Mouse (Mus musculus) spleen, postnatal 10 days (tissue): Measurements from ENCODE around the gene Utf1.

Source experiments
- DNase-seq, 2 experiments: peaks; one replicate each; pipeline ENCODE4 v3.0.0; 2021 to 2022; ENCODE audit warnings: low spot score in 2 of 2

Gene Utf1

DNA sequence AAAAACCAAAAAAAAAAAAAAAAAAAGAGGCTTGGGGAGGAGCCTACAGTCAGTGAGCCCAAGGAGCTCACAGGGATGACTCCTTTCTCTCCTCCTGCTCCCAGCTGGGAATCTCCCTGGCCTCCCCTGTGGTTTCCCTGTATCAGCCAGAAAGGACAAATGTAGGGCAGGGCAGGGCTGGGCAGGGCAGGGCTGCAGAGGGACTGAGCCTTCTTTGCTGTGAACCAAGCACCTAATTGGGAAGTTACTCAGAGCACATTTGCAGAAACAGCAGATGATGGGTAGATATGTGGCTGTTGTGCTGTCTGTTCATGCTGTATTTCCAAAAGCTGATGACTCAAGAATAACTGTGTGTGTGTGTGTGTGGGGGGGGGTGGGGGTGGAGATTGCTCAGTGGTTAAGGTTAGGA, 29.3 kb downstream of the Utf1 start:
- no peak for DNase-seq

DNA sequence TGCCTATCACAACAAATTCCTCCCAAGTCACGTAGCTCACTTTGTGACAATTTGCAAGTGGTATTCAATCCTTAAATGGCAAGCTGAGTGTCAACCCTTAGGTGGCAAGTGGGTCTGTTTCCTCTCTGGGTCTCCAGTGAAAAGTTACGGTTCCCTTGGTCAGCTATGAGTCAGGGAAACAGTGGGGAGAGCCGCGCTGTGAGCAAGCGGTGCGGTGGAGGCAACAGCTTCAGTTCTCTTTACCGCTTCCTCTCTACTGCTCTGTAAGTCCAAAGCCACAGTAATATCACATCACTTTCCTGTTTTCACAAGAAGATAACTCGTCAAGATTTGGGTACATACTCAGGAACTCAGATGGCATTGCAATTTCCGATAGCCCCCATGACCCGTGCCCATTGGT, 30.7 kb downstream of the Utf1 start:
- DNase-seq, result no peak

DNA sequence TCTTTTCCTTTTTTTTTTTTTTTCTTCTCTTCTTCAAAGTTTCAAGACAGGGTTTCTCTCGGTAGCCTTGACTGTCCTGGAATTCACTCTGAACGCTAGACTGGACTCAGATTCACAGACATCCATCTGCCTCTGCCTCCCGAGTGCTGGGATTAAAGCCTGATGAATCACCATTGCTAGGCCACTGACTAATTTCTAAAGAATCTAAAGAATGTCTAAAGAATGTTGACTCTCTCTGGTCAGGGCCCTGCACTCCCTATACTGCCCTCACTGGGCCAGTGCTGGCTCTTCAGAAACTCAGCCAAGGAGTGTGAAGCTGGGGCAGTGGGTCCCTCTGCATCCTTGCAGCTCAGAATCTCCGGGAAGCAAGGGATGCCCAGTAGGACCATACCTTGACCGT, 31.9 kb downstream of the Utf1 start:
- no peak for DNase-seq

DNA sequence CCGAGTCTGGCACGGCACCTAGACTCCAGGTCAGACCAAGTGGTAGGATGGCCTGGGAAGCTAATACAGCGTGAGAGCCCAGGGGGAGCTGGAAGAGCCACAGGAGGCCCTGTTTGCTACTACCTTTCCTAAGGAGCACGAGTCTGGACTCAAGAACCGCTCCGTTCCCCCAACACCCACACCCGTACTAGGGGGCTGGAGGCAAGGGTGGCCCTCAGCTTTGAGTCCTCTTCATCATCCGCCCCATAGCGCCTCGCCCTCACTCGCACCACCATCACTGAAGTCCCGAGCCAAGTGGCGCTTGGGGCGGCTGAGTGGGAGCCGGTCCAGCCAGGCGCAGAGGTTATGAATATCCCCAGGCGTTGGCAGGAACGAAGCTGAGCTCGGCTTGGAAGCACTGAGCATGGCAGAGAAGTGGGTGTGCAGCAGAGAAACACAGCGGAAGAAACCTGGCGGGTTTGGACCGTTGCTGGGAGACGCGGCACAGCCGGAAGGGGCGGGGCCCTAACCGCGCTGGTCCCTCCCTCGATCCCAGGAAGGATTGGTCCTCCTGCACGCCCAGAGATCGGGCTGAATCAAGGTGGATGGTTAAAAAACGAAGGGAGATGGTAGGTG, 34.8 kb downstream of the Utf1 start, which contains the start of gene 6430531B16Rik:
Gene 6430531B16Rik (minus strand): TSS at position 478 of the 615 bp plus-strand sequence.
- DNase-seq, result peak; percentile 36 to 67

DNA sequence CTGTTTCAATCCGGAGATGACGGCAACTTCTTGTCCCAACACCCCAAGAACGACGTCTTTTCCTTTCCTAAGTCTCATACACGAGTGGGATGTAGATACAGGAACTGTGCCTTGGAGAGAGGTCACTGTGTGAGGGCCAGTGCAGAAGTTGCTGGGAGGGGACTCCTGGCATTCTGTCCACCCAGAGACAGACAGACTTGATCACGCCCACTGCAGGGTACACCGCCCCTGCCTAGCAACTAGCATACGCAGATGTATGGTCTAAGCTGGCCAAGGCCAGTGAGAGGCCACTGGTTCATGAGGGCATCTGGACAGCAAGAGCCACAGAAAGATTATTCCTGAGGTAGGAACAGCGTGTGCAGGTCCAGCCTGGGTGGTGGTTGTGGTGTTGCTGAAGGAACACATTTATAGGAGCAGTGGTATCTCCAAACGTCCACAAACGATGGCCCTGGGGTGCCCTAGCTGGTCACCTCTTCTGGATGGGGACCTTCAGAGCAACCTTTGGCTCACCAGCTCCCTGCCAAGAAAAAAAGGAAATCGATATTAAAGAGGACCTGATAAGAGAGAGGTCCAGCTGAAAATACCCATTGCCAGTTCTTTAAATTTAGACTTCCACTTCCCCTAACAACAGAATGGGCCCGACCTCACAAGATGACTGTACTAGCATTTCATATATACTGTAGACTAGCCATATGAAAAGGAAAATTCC, 35.6 kb downstream of the Utf1 start:
- no peak for DNase-seq

DNA sequence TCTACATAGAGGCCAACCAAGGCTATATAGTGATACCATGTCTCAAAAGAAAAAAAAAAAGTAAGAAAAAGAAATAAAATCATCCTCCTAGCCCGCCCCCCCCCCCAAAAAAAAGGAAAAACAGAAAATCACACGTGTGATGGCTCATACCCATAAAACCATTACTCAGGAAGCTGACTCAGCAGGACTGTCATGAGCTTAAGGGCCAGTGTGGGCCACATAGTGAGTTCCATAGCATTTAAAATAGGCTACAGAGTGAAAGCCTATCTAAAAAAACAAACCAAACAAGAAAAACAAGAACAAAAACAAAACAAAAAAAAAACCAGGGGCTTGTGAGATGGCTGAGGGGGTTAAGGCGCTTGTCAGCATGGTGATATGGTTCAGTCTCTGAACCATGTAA, 37.2 kb downstream of the Utf1 start:
- no peak for DNase-seq

DNA sequence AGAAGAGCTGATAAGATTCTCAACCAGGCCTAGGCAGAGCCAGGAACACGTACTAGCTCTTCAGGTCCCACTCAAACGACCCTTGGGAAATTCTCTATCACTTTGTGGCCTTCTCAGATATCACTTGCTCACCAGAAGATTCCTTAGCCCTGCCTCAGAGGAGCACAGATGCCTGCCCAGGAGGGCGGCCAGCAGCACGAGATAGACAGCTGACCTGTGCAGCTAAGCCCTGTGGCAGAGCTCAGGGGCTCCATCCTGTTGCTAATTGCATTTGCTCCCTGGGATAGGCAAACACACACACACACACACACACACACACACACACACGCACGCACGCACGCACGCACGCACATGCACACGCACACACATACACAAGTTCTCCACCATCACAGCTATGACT, 38.5 kb downstream of the Utf1 start:
- DNase-seq, result no peak

DNA sequence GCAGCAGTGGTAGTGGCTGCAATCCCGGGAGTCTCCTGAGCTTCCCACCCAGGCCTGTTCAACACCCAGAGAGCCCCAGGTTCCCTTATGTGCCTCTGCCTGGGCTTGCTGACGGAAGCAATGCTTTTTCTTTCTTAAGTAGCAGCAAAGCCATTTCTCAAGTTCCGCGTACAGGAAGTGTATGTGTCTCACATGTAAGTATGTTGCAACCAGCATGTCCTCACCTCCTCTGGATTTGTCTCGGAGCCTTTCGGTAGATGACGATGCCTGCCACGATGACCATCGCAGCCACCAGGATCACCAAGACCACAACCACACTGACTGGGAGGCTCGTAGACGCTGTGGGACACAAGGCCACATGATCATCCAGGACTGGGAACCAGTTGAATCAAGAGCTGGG, 40.9 kb downstream of the Utf1 start:
- no peak for DNase-seq

DNA sequence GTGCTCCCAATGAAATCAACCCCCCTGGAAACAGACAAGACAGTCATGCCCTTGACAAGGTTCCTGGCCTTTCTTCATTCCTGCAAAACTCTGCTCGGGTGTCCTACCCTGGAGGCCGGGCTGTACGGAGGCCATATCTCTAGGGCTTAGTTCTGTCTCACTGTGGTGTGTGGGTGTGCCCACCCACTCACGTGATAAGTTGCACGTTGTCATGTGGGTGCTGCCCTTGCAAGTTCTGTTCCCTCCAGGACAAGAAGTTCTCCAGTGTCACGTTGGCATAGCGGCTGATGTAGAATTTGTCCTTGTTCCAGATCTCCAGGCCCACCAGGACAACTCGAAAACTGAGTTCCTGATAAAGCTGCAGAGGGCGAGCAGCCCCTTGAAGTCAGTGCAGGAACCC, 44.7 kb downstream of the Utf1 start:
- DNase-seq, result no peak

DNA sequence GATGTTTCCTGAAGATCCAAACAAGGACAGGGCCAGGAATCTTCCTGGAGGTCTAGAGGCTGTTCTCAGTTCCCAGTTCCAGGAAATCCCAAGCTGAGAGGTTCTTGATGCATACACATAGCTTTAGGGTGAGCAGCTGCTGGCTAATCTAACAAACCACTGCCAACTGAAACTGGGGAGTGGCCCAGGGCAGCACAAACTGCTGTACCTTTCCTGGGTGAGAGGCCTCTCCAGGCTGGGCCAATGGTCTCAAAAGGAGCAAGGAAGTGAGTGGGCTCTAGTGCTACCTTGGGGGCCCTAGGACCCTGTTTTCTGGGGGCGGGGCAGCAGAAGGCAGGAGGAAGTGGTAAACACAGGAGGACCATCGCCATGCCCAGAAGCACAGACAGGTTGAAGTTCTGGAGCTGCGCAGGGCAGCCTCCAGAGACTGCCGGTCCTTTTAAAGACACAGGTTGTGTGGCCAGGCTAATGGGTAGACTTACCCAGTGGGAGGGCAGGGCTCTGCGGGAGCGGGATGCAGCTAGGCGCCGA, 47.3 kb downstream of the Utf1 start:
- peak in 1 of 2 experiments; percentile 14 for DNase-seq

DNA sequence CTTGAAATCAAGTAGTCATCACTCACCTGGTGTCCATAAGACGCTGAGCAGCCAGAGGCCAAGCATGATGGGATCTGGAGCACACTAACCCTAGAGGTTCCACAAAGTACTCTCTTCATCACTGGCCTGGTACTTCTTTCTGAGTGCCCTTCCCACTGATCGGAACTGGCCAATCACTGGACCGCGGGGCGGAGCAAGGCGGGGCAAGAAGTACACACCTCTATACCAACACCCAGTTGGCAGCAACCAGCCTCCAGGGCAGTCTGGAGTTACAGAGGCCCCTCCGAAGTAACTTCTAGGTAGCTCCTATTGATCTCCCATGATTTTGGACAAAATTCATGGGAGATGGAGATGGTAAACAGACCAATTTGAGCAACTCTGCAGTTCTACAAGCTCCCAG, 48.8 kb downstream of the Utf1 start, which contains the start of gene Adam8:
Gene Adam8 (minus strand): TSS at position 157 of the 400 bp plus-strand sequence.
- peak in 1 of 2 experiments; percentile 58 for DNase-seq

DNA sequence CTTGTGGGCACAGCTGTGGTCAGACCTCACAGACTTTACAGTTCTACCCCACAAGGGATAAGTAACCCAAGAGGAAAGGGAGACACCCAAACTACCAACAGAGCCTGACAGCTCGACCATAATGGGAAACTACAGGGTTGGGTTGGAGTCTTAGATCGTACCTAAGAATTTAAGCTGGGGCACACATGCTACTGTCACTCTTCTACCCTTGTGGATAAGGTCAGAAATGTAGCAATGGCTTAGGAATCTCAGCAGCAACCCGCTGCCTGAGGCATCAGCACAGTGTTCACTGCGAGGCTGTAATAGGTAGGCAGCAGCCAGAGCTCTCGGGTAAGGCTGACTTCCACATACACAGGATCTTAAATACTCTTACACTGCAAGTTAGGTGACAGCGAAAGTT, 49.9 kb downstream of the Utf1 start:
- no peak for DNase-seq

DNA sequence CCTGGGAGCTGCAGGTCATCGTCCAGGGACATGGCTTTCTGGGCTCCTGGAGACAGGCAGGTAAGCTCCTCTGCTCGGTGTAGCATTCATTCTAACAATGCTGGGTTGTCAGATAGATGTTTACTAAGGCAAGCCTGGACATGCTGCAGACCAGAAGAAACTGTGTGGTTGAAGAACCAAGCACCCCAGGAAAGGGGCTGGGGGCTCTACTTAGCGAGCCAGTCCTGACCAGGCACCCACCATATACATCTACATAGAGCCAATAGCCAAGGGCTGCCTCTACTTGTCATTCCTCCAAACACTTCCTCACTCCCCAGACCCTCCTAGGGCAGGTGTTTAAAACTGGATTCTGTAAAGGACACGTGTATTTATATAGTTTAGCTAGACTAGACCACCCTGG, 50.6 kb downstream of the Utf1 start:
- no peak for DNase-seq

DNA sequence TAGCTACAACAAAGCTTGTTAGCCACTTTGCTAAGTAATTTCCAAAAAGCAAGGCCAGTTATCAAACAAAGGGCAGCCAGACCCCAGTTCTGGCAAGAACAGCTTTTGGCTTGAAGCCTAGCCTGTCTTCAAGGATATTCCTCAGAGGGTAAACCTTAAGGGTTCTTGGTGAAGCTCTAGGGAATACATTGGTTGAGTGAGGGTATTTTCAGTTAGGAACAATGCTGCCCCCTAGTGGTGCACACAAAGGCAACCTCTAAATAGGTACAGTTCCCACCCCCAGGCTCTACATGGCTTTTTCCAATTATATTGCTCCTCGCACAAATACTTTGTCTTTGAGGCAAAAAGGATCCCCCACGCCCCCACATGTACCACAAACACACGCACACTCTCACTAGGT, 51.1 kb downstream of the Utf1 start:
- DNase-seq, result peak; percentile 41 to 66
